Mouse (Mus musculus) hematopoietic stem cell, adult 5-6 weeks (primary cell): ENCODE results near the gene Mrpl30. TPM values are rescaled to one million over a fixed set of nuclear protein-coding genes. Genes with fewer than 3 reads are reported as not detected.

Experiments
- ATAC-seq, 2 experiments: fragments of 125-278 bp in 1 of 2; replicated peaks in 1 of 2; 2 replicates each; pipeline ENCODE4 v1.8.0; 2016 to 2017; ENCODE audit warnings: inconsistent platforms in 2 of 2, mild to moderate bottlenecking in 2 of 2, moderate number of reproducible peaks in 2 of 2, low read depth in 1 of 2, moderate TSS enrichment in 1 of 2; ENCODE audit not compliant: low FRiP score in 2 of 2, poor library complexity in 2 of 2, severe bottlenecking in 2 of 2, insufficient read depth in 1 of 2, low TSS enrichment in 1 of 2
- total RNA-seq: library from RNA; stranded (forward); fragments of 172-1452, 232-1000 nt; gene quantifications from 2 replicates; pipeline ENCODE4 v1.2.3, GENCODE M21; 2017

Mrpl30 gene
- total RNA-seq, 1 experiment from 2014 or later: 208 TPM

DNA sequence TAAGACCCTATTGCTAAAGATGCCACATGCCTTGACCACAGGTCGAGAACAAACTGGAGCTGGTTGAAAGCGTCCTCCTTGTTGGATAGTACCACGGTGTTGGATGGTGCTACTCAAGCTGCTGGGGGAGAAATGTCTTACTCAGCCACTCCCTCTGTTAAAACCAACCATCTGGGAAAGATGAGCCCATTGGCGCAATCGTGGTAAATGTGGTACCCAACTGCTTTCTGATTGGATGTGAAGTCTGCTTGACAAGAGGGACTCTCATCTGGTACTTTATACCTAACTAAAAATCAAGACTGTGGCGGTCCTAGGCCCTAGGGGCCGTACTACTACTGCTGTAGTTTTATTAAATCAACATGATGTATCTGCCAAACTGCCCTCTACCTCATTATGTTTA lies 1.1 kb upstream of the Mrpl30 start:
- ATAC-seq: no peak

DNA sequence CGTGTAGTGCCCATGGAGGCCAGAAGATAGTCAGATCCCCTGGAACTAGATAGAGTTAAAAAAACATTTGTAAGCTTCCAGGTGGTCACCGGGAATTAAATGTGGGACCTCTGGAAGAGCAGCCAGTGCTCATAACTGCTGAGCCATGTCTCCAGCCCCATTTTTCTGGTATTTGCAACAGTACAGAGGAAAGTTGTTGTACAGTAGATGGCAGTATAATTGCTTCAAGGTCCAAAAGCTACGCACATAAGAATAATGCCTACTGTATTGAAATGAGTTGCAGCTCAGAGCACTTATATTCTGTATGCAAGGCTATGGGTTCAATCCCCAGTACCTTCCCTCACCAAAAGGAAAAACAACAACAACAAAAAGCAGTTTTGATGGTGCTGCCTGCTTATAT lies 1.1 kb downstream of the Mrpl30 start:
- no peak for ATAC-seq

DNA sequence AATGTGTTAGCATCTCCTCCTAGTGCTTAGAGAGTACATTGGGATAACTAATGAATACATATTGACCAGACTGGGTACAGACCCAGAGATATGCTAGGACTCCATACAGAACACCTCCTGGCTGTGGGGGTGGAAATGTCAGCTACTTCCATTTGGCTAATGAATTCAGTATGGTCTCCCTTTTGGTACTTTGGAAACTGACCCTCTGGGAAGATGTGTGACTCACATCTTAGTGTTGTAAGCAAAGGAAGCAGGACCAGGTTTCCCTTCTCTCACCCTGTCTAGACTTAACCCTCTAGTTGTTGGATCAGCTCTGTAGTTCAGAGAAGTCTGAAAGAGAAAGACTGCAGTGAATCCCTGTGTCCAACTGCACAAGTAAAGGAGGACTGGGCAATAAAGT lies 4.3 kb downstream of the Mrpl30 start:
- ATAC-seq: no peak

DNA sequence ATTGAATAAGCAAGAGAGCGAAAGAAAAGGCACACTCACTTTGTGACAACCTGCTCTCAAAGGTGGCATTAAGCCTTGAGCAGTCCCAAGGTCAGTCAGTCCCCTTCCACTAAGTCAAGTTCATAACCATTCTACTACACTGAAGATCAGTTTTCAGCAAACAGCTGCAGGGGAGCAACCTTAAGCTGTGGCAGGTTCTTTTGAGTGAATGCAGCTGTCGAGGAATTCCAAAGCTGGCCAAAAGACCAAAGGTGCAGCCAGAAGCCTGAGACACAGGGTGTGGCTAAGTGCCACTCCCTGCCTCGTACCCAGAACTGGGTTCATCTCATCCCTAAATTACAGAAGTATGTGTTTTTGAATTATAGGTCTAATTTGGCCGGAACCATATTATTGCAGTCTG lies 9.5 kb downstream of the Mrpl30 start:
- no peak for ATAC-seq

DNA sequence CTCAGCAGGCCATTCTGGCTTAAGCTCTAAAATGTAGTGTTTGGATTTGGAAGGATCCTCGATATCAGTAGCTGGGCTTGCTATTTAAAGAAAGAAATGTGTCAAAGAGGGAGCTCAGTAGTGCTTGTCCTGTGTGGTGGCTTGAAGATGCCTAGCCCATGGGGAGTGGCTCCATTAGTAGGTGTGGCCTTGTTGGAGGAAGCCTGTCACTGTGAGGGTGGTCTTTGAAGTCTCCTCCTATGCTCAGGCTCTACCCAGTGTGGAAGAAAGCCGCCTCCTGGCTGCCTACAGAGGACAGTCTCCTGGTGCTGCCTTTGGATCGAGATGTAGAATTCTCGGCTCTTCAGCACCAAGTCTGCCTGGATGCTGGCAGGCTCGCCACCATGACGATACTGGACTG lies 10.0 kb downstream of the Mrpl30 start:
- ATAC-seq: no peak

DNA sequence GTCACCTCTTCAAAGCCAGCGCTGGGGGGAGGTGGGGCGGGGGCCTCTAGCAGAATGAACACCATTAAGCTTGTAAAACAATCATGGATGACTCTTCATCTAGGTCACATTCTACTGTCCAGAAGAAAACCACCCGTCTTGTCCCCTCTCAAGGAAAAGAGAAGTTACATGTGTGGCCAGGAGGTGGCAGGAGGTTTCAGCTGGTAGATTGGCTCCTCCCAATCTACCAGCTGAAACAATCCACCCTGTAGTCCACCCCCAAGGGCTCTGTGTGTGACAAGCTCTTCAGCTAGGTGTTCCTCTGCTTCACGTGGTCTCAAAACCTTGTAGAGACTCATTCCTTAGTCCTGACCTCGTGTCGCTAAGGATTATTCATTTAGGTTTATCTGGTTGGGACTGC lies 12.9 kb downstream of the Mrpl30 start:
- ATAC-seq: peak; percentile 51 to 56; a peak in 3 of 4 replicates

DNA sequence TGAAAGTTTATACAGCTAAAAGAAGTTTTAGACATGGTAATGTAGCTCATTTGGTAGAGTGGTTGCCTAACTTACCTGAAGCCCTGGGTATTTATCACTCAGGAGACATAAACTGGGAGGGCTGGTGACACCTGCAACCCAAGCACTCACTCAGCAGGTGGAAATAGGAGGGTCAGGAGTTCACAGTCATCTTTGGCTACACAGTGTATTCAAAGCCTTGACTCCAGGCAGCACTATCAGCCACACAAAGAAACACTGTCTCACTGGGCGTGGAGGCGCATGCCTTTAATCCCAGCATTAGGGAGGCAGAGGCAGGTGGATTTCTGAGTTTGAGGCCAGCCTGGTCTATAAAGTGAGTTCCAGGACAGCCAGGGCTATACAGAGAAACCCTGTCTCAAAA lies 22.5 kb downstream of the Mrpl30 start:
- no peak for ATAC-seq

DNA sequence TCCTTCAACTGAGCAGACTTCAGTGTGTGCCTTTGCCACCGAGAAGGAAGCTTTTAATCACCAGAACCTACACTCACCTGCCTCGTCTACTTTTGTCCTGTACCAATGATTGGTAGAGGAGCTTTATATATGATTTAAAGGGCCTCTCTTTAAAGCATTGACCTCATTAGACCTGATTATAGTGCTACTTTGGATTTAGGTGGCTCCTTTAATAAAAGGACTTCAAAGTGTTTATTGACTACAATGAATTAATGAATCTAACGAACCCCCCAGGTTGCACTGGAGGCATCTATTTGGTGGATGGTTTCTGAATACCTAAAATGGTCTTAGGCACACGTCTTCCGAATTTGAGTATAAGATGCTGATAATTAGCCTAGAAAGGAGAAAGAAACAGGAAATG lies 26.1 kb downstream of the Mrpl30 start, which contains the start of gene Lyg2:
TSS of gene Lyg2 (minus strand) at position 101 of the 400 bp plus-strand sequence.
- ATAC-seq: no peak

DNA sequence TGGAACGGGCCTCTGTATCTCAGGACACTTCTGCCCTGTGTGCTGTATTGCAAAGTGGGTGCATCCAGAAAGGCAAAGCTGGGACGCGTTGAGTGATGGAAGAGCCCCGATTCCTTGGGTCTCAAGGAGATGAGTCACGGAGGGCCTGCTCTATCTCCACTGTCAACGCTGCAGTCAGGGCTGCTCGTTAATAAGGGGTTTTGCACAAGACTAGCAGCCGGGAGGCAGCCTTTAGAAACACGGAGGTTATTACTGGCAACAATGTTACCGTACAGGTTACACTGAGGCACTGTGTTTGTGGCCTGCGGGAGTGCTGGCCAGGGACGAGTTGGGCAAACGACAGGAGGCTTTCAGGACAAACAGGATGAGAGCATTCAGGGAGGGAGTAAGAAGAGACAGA lies 27.4 kb downstream of the Mrpl30 start:
- no peak for ATAC-seq

DNA sequence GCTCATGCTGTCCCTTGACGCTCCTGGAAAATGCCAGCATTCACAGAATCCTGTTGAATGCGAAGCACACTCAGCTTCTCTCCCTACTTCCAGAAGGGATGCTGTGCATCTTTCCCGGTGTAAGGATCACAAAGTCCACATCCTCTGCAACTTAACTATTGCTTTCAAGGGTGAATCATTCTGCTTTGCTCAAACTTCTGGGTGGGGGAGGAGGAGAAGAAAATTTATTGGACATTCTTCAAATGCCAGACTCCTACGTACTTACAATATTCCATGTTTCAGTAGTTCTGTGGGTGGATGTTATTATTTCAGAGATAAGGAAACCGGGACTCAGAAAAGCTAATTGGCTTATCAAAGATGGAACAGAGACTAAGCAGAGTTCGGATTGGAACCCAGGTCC lies 27.8 kb downstream of the Mrpl30 start:
- ATAC-seq: no peak

DNA sequence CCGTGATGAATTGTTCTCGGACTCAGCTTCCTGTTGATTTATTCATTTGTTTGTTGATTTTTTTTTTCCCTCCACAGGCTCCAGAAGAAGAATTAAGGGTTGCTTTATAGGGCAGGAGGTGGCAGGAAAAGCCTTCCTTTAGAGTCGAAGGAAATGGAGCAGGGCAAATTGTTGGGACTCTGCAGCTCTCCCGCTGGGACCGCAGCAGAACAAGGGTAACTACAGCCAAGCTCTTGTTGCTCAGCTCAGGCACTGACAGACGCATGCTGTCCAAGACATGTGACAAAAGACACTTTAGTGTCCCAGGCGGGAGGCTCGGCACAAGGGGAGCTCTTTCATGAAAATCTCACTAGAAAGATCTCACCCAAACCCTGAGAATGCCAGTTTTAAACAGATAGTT lies 32.3 kb downstream of the Mrpl30 start:
- ATAC-seq: no peak

DNA sequence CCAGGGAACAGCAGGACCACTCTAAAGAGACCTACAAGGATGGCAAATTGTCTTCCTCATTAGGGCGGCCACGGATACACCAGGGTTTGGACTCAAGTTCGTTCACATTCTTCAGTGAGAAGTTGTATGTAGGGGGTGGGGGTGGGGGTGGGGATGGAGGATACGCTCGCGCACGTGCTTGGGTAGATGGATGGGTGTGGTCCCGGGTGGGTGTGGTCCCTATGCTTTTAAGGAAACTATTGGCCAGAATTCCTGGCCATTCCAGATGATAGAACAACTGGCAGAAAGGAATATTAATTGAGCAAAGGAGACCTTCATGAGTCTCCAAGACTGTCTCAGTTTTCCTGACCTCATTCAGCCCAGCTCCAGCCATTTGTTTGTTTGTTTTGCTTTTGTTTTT lies 35.7 kb downstream of the Mrpl30 start:
- ATAC-seq: no peak

DNA sequence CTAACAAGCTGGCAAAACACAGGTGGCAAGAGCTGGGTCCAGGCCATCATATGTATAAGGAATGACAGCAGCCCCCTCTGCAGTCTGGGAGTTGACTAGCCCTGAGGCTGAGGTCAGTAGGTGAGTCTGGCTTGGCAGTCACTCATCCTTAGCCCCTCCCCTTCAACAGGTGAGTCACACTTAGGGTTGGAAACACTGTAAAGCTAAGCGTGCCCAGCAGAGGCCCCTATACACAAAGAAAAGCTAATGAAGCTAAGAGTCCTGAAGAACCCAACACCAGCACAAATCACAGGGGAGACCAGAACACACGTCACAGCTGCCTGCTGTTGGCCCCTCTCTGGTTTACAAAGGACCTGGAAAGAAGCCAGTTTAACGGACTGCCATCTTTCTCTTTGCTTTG lies 41.5 kb downstream of the Mrpl30 start:
- ATAC-seq: no peak; a peak in 1 of 4 replicates

Other genes with a start within 250 kb of the Mrpl30 start
- 0.06 and 1.4 TPM in 2 replicates for gene 2010300C02Rik, start 170.4 kb upstream of the Mrpl30 start, total RNA-seq
- gene Tsga10, start 24.0 kb upstream of the Mrpl30 start, total RNA-seq: 9.2 and 12.1 TPM in 2 replicates
- 1.9 and 4.7 TPM in 2 replicates for gene Lipt1, start 18.7 kb upstream of the Mrpl30 start, total RNA-seq
- 33.9 and 39.4 TPM in 2 replicates for gene Mitd1, start 66 bp upstream of the Mrpl30 start, total RNA-seq
- gene Lyg2, start 26.0 kb downstream of the Mrpl30 start, total RNA-seq: not detected in 2 replicates
- gene Lyg1, start 67.3 kb downstream of the Mrpl30 start, total RNA-seq: not detected in 2 replicates
- gene Txndc9, start 107.4 kb downstream of the Mrpl30 start, total RNA-seq: 42.2 and 53.7 TPM in 2 replicates
- gene Eif5b, start 107.5 kb downstream of the Mrpl30 start, total RNA-seq: 36.4 and 37.5 TPM in 2 replicates
- 55.2 and 65.0 TPM in 2 replicates for gene Rev1, start 239.3 kb downstream of the Mrpl30 start, total RNA-seq